Mouse (Mus musculus): ENCODE measurements around the gene Gpc6.

Gene Gpc6

GRCm38 (mm10) chr14:116943751-116944150 lies 18.6 kb downstream of the Gpc6 start:
- CTCF ChIA-PET: no interaction called here
- POLR2A ChIA-PET: no interaction called here

GRCm38 (mm10) chr14:116945975-116946374 lies 20.9 kb downstream of the Gpc6 start:
- ChIA-PET POLR2A (no interaction called here), CTCF (no interaction called here)

- ChIA-PET CTCF (interaction anchor here in 1 of 4 experiments (0.6 kb wide), 1 partner anchor 1115 kb away, joined by 4 read pairs; no protein-coding TSS in a partner anchor), POLR2A (no interaction called here)
Observed at GRCm38 (mm10) chr14:116947461-116947860, 22.3 kb downstream of the Gpc6 start.

- ChIA-PET CTCF (interaction anchor here in 1 of 4 experiments (0.6 kb wide), 1 partner anchor 1116 kb away, joined by 4 read pairs; no protein-coding TSS in a partner anchor), POLR2A (no interaction called here)
Observed at GRCm38 (mm10) chr14:116947939-116948591, 22.9 kb downstream of the Gpc6 start.

- POLR2A ChIA-PET: no interaction called here
- CTCF ChIA-PET: no interaction called here
Observed at GRCm38 (mm10) chr14:116957154-116957553, 32.0 kb downstream of the Gpc6 start.

GRCm38 (mm10) chr14:116964837-116965236 lies 39.7 kb downstream of the Gpc6 start:
- ChIA-PET POLR2A (interaction anchor here in 1 of 4 experiments (0.6 kb wide), 1 partner anchor 786 kb away, joined by 3 read pairs; no protein-coding TSS in a partner anchor), CTCF (no interaction called here)

GRCm38 (mm10) chr14:116974708-116975107 lies 49.6 kb downstream of the Gpc6 start:
- ChIA-PET CTCF (no interaction called here), POLR2A (no interaction called here)

GRCm38 (mm10) chr14:116975224-116975623 lies 50.1 kb downstream of the Gpc6 start:
- POLR2A ChIA-PET: no interaction called here
- CTCF ChIA-PET: no interaction called here

- ChIA-PET POLR2A (interaction anchor here in 1 of 4 experiments (0.6 kb wide), 1 partner anchor 127 kb away, joined by 5 read pairs; no protein-coding TSS in a partner anchor), CTCF (interaction anchor here in 1 of 4 experiments (0.6 kb wide), 1 partner anchor 1108 kb away, joined by 7 read pairs; no protein-coding TSS in a partner anchor)
Observed at GRCm38 (mm10) chr14:116977259-116977658, 52.1 kb downstream of the Gpc6 start.

GRCm38 (mm10) chr14:116979714-116980382 lies 54.7 kb downstream of the Gpc6 start:
- ChIA-PET POLR2A (no interaction called here), CTCF (no interaction called here)

- ChIA-PET CTCF (no interaction called here), POLR2A (no interaction called here)
Observed at GRCm38 (mm10) chr14:116981711-116982110, 56.6 kb downstream of the Gpc6 start.

- ChIA-PET POLR2A (interaction anchor here in 1 of 4 experiments (1.2 kb wide), 1 partner anchor 27 kb away, joined by 3 read pairs; no protein-coding TSS in a partner anchor), CTCF (no interaction called here)
Observed at GRCm38 (mm10) chr14:116987341-116987740, 62.2 kb downstream of the Gpc6 start.

- CTCF ChIA-PET: interaction anchor here in 1 of 4 experiments (0.7 kb wide), 1 partner anchor 644 kb away, joined by 17 read pairs; no protein-coding TSS in a partner anchor
- POLR2A ChIA-PET: interaction anchor here in 2 of 4 experiments (0.6 to 0.8 kb wide), 2 partner anchors 45 to 296 kb away, joined by 4 read pairs; no protein-coding TSS in a partner anchor
Observed at GRCm38 (mm10) chr14:117000376-117000775, 75.3 kb downstream of the Gpc6 start.

- ChIA-PET CTCF (no interaction called here), POLR2A (interaction anchor here in 1 of 4 experiments (1.2 to 1.7 kb wide), 2 partner anchors 9 to 11 kb away, joined by 3 read pairs; no protein-coding TSS in a partner anchor)
Observed at GRCm38 (mm10) chr14:117002313-117002712, 77.2 kb downstream of the Gpc6 start.

GRCm38 (mm10) chr14:117008781-117009180 lies 83.7 kb downstream of the Gpc6 start:
- ChIA-PET POLR2A (no interaction called here), CTCF (no interaction called here)

GRCm38 (mm10) chr14:117012969-117013368 lies 87.9 kb downstream of the Gpc6 start:
- CTCF ChIA-PET: interaction anchor here in 1 of 4 experiments (0.6 kb wide), 1 partner anchor 22 kb away, joined by 4 read pairs; no protein-coding TSS in a partner anchor

GRCm38 (mm10) chr14:117013554-117014117 lies 88.5 kb downstream of the Gpc6 start:
- ChIA-PET CTCF (no interaction called here), POLR2A (interaction anchor here in 1 of 4 experiments (0.6 to 1.4 kb wide), 2 partner anchors 26 to 332 kb away, joined by 3 read pairs; no protein-coding TSS in a partner anchor)

More at GRCm38 (mm10) chr14:117012969-117013368, 87.9 kb downstream of the Gpc6 start:
- POLR2A ChIA-PET: no interaction called here

- CTCF ChIA-PET: no interaction called here
- POLR2A ChIA-PET: interaction anchor here in 1 of 4 experiments (0.5 kb wide), 1 partner anchor 23 kb away, joined by 7 read pairs; no protein-coding TSS in a partner anchor
Observed at GRCm38 (mm10) chr14:117015333-117015922, 90.3 kb downstream of the Gpc6 start.

GRCm38 (mm10) chr14:117022180-117022799 lies 97.2 kb downstream of the Gpc6 start:
- ChIA-PET CTCF (no interaction called here), POLR2A (no interaction called here)

All from embryonic stem cell, embryonic (primary cell).